Mouse (Mus musculus) urinary bladder, adult 2 months (tissue): ENCODE data around the gene Senp2. TPM values are rescaled to one million over a fixed set of nuclear protein-coding genes. Genes with fewer than 3 reads are reported as not detected.

Experiments used
- DNase-seq: peaks from one replicate; pipeline ENCODE4 v3.0.0; 2022; ENCODE audit warnings: low spot score
- polyA plus RNA-seq: library from polyadenylated mRNA; depleted of rRNA; stranded (reverse); fragments of >200 nt; gene quantifications from 2 replicates; pipeline ENCODE4 v1.2.3, GENCODE M21; 2012; rRNA removed

Senp2 gene
- polyA plus RNA-seq, 1 experiment: 37.0 TPM

DNA sequence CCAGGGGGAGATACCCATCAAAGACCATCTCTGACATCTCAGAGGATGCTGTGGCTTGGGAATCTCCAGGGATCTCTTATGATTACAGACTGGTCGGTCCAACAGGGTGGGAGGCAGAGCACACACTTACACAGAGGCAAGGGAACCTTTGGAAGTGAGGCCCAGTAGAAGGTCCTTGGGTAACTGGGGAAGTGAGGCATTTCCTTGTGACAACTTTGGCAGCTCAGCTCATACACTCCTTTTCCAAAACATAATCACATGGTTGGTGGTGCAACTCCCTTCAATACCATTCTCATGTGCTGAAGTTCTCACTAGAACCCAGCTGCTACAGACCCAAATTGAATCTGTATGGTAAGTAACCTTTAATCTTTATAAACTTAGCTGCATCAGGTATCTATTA lies 86.5 kb downstream of the Senp2 start:
- DNase-seq: no peak

DNA sequence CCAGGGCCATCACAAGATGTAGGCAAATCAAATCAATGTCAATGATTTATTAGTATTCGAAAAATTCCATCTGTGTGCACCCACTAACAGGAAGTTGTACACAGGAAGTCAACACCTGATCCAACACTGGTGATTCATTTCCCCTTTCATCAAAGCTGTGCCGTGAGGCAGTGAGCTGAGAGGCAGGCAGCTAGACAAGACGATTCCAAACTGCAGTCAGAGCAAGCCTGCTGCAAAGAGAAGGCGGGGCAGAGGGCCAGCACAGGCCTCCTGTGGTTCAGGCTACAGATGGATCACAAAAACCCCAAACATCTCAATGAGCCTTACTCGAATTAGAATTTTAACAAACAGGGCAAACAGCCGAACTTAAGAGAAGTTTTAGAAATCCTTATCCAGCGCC lies 88.4 kb downstream of the Senp2 start:
- no peak for DNase-seq

Other genes starting within 250 kb of the Senp2 start
- gene Ehhadh, start 221.7 kb upstream of the Senp2 start, polyA plus RNA-seq: 11.6 and 13.5 TPM in 2 replicates
- gene Map3k13, start 215.1 kb upstream of the Senp2 start, polyA plus RNA-seq: 0.69 and 0.96 TPM in 2 replicates
- gene Tmem41a, start 61.9 kb upstream of the Senp2 start, polyA plus RNA-seq: 16.0 and 16.2 TPM in 2 replicates
- gene Liph, start 13.8 kb upstream of the Senp2 start, polyA plus RNA-seq: 22.4 and 25.8 TPM in 2 replicates
- 2.6 and 5.1 TPM in 2 replicates for gene Igf2bp2, start 153.8 kb downstream of the Senp2 start, polyA plus RNA-seq